Mouse (Mus musculus) right cerebral cortex, postnatal 14 days (tissue): Measurements from ENCODE around the gene Lrrc15.
A peak's percentile ranks its signal among the peaks of the same experiment; 100 is the strongest.

Experiments
- DNase-seq: peaks from one replicate; pipeline ENCODE4 v3.0.0; 2022

Lrrc15 gene

DNA sequence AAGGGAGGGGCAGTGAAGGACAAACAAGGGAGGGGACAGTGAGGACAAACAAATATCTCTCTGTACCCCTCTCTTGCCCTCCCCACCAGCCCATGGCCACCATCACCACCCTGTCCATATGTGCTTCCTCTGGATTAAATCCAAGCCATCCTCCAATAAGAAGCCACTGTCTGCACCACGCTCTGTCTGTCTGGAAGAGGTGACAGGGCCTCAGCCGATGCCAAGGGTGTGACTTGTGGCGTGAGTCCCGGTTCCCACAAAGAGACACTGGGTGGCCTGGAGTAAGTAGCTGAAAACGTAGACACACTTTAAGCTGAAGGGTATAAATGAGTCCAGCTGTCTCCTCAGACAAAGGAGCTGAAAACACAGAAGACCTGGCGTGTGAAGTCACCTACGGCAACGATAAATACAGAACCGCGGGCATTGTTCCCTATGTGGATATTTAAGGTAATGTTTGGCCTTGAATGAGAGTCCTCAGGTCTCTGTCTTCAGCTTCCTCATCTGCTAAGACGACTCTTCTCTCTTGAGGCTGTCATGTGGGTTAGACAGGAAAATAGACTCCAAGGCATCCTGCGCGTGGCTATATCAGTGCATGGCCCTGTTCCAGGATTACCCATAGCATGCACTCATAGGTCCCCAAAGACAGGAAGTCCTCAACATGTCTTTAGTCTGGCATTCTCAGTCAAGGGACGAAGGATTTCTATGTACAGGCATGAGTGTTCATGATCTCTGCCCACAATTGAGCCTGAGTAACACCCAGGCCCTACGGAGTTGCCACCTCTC is 7.3 kb downstream of the Lrrc15 start:
- no peak for DNase-seq

DNA sequence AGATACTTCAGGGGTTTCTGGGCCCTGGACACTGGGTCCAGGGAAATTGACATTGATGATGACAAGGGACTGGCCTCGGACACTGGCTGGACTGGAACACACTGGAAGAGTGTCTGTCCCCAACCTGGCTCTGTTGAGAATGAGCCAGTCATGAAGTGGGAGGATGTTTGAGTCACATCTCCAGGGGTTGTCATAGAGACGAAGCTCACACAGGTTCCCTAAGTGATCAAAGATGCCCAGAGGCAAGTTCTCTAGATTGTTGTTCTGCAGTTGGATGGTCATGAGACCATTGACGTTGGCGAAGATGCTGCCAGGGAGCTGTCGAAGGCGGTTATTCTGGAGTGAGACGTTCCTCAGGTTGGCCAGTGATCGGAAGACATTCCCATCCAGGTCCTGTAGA is 10.0 kb downstream of the Lrrc15 start:
- DNase-seq, result no peak

DNA sequence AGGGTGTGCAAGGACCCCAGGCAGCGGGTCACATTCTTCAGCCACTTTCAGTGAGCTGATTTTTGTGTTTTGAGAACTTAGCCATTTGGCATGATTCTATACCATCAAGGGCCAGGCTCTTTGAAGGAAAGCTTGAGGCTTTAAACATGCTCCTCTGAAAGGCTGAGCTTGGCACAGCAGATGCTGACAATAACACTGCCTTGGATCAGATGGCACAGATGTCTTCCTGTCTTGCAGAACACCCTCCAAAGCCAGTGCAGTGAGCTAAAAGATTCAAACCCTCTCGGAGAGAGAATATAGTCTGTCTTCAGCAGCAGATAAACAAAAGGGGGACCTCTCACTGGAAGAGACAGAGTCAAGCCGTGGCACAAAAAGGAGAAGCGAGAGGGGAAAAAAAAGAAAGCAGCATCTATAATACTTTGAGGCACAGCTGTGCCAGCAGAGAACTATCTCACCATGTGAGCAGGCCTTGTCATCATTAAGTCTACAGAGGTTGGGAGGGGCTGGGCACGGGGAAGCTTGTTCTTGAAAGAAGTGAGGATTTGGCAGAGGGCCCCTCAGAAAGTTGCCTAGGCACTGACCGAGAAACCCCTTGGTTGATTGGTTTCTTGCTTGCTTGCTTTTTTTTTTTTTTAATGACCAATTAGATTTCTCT is 11.0 kb downstream of the Lrrc15 start:
- no peak for DNase-seq

DNA sequence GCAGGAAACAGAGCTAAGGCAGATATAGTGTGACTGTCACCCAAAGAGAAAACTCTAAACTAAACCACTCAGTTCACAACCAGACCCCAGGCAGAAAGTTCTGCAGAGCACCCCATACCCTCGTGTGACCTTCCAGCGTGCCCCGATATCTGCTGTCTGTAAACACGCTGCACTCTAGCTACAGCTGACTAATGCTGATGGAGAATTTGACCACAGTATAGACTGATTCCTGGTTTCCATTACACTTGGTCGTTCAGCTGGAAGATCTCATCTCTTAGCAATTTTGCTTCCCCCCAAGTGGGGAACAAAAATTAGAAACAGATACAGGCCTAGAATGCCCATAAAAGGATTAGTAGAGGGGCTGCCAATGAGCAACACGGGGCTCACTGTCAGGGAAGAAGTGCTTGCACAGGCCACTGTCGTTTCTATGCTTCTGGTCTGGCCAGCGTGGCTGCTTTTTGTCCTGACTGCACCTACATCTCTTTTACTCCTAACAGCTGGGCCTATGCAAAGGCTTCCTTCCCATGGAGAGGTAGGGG is 11.8 kb downstream of the Lrrc15 start:
- DNase-seq, result no peak

DNA sequence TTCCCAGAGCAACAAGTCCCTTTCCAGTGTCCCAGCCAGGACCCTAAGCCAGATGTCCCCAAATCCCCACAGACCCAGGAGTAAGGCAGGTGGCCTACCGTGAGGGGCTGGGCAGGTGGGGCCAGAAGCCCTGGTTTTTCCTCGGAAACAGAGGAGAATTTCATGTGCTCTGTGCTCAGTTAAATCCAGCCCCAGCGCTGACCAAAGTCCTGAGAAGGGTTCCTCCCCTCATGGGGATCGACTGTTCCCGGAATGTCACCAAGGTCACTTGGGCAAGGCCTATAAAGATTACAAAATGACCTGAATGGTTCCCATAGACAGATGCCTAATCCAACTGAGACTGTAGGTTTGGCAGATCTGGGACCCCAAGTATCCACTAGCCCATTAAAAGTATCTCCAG is 15.7 kb downstream of the Lrrc15 start, which contains the start of gene Cpn2:
Gene Cpn2, minus strand, starts transcription at position 141 of the 400 bp plus-strand sequence.
- DNase-seq, result no peak

DNA sequence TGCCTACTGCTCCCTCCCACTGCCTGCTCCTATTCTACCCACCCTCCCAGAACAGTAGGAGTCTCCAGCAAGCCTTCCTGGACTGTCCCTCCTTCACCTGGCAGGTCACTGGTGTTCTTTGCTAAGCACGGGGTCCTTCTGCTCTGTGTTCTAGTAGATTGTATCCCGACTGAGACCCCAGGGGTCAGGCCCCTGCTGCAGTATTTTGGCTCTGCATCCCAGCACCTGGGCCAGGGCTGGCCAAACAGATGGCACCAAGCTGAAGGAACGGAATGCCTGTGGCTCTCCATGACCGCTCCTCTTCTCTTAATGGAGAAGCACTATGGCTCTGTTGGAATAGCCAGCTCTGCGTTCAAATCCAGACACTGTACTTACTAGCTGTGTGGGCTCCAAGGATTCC is 16.5 kb downstream of the Lrrc15 start:
- no peak for DNase-seq

DNA sequence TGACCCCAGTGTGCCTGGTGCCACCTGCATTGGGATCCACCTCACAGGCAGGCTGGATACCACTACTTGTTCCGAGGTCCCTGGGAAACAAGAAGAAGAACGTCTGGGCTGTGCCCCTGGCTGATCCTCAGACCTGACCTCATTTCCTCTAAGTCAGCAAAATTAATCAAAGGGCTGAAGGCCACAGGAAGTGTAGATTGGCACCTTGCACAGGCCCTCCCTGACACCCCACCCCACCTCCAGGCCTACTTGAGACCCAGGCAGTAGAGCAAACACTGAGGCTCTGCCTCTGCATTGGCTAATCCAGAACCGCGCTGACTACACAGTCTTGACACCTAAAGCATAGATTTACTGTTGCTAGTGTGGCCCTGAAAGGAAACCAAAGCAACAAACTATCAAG is 17.4 kb downstream of the Lrrc15 start:
- DNase-seq, result no peak

DNA sequence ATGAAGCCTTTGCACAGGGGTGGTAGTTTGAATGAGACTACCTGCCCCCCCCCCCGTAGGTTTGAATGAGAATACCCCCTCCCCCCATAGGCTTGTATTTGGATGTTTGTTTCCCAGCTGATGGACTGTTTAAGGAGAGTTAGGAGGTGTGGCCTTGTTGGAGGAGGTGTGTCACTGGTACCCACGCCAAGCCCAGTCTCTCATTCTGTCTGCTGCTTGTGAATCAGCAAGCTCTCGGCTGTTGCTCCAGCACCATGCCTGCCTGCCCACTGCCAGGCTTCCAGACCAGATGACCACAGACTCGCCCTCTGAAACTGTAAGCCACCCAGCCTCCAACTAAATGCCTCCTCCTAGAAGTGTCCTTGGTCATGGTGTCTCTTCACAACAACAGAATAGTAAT is 19.9 kb downstream of the Lrrc15 start:
- no peak for DNase-seq

DNA sequence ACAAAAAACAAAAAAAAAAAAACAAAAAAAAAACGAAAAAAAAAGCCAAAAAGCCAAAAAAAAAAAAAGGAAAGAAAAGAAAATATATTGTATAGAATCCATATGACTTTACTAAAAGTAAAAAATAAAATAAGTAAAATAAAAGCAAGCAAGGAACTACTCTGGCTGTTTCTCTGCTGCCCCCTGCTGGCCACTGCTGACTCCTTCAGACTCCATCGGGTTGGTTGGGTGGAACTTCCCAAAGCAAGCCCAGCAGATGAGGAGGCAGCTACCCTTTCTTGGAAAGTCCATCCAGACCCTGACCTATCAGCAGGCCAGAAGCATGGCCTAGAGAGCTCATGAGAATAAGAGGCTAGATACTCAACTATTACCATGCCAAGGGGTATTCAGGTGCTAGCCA is 20.4 kb downstream of the Lrrc15 start:
- peak; percentile 82 for DNase-seq

DNA sequence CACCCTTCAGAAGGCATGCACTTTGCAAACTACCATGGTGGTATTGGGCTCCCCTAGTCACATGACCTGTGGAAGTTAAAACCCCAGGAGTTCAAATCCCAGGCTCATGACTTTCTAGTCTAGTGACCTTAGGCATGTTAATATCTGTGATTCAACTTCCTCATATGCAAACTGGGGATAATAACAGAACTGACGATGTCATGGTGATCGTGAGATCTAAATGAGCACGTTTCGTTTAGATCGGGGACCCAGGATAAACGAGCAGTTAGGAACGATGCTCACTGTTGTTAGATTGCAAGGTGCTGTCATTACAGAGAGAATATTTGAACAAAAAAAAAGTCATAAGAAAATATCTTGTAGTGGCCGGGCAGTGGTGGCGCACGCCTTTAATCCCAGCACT is 20.9 kb downstream of the Lrrc15 start:
- DNase-seq, result no peak

DNA sequence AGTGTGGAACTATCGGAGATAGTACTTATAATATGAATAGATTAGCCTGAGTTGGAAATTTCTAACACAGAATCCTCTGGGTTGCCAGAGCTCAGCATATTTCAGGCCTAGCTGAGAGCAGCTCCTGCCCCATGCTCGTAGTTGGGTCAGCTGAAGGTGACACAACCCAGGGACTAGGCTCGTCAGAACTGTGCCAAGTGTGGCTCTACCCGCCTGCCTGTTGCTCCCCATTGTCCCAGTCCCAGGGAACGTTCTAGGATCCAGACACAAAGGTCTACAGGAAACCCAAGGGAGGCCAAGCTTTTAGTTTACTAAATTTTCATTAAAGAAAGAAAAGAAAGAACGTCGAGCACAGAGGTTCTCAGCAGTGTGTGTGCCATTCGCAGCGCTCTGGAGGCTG is 21.7 kb downstream of the Lrrc15 start:
- DNase-seq, result no peak

DNA sequence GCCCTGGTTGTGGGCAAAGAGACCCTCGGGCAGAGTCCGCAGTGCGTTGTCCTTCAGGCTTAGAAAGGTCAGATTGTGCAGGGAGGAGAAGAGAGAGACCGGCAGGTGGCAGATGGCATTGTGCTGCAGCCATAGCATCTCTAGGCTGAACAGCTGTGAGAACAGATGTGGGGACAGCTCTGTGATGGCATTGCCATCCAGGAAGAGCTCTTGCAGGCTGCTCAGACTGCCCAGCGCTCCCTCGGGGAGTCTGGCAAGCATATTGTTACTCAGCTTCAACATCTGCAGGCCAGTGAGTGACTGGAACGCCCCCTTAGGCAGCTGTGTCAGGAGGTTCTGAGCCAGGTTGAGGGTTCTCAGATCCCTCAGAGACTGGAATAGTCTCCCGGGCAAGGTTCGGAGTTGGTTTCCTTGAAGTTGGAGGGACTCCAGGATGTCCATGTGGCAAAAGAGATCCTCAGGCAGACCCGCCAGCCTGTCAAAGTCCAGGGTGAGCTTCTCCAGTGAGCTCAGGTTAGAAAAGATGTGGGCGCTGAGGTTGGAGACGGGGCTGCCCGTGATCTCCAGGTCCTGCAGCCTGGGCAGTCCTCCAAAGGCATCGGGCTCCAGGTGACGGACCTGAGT is 22.9 kb downstream of the Lrrc15 start:
- no peak for DNase-seq

DNA sequence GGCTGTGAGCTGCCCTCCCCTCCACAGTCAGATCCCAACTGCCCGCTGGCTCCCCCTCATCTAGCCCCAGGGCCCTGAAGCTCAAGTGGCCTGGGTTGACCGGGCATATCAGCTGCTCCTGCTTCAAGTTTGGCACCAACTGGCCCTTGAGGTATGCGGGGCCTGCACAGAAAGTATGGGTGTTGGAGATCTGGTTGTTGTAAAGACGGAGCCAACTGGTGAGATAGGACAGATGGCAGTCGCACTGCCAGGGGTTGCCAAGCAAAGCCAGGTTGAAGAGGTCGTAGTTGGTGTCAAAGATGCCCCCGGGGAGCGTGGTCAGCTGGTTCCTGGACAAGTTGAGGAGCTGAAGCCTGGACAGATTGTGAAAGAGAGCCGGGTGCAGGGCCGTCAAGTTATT is 23.6 kb downstream of the Lrrc15 start:
- DNase-seq, result no peak

DNA sequence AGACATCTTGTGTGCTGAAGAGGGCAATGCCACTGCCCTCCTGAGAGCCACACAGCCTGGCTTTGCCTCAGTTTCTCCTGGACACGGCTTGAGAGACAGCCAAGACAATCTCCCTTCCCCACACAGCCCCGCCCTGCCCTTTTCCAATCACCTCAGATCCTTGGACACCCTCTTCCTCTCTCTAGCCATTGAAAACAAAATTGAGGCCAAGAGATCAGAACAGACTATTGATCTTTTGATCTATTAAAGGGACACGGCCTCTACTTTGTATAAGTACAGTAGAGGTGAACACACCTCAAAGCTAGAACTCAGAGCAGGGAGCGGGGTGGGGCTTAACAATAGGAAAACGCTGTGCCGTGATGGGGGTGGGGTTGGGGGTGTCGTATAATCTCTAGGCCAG is 24.6 kb downstream of the Lrrc15 start:
- DNase-seq, result no peak

DNA sequence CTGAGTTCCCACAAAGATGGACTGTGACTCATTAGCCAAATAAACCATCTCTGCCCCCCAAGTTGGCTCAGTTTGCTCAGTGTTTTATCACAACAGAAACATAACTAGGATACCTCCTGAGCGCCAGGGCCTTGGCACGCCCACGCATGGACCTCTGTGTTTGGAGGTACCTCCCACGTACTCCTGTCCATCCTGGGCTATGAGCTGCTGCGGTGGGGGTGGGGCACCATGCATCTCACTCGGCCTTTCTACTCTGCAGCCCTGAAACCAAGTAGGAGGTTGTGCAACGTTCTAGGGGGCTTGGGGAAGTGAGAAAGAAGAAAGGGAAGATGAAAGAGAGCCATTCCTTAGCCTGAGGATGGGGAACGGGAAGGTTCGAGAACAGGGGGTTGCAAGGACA is 25.3 kb downstream of the Lrrc15 start:
- DNase-seq, result no peak

DNA sequence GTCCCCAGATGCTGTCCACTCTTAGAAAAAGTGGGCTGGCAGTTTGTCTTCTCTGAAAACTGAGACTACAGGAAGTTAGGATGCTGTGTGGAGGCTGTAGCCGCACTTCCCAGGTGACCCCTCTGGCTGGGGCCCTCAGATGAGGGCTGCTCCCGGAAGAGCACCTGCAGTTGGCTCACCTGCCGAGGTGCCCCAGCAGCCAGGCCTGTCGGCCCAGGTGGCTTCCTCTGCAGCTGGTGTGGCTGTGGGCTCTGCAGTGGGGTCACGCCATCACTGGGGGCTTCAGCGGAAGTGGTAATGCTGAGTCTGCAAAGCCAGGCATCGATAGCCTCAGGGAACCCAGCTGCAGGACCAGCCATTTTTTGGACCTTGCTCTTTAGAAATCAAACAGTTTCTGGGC is 28.0 kb downstream of the Lrrc15 start:
- DNase-seq, result no peak

DNA sequence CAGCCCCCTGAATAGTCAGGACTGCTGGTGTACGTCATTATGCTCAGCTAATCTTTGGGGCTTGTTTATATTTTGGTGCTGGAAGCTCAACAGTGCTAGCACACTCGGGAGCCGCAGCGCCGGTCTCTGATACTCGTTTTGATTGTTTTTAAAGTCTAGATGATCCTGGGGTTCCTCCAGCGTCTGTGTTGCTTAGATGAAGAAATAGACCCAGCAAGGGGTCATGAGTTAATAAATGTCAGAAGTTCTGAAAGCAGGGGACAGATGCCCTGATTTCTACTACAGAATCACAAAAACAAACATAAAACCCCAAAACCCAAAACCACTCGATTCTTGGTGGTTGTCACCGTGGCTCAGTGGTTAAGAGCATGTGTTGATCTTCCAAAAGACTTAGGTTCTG is 29.2 kb downstream of the Lrrc15 start:
- no peak for DNase-seq

DNA sequence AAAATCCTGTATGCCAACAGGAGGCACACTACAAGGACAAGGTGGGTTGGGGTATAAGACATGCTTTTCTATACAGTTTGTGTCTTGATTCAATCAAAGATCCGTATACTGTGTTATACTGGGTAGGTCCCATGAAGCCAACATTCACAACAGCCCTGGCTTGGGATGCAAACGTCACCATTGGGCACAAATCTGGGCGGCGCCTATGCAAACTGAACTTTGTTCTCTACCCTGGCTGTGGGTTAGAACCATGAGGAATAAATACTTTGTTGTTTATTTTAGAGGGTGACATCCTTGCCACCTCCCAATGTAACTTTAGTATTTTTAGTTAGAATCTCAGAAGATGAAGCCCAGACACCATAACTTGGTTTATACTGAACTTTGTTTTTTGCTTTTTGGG is 29.7 kb downstream of the Lrrc15 start:
- DNase-seq, result no peak

DNA sequence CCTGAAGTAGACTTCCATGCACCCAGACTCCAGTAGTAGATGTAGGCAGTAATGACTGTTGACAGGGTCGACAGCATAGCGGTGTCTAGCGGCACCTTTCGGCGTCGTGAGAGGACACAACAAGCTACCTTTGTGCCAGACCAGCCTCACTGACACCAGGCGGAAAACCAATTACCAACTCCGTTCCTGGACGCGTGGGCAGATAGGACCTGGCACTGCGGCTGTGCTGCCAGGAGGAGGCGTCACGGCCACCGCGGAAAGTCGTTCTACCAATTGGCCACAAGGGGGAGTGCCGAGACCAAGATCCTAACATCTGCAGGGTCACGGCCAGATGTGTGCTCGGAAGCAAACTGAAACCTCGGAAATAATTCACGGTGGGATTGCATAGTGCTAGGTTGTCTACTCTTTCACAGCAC is 31.0 kb downstream of the Lrrc15 start:
- peak; percentile 65 for DNase-seq

DNA sequence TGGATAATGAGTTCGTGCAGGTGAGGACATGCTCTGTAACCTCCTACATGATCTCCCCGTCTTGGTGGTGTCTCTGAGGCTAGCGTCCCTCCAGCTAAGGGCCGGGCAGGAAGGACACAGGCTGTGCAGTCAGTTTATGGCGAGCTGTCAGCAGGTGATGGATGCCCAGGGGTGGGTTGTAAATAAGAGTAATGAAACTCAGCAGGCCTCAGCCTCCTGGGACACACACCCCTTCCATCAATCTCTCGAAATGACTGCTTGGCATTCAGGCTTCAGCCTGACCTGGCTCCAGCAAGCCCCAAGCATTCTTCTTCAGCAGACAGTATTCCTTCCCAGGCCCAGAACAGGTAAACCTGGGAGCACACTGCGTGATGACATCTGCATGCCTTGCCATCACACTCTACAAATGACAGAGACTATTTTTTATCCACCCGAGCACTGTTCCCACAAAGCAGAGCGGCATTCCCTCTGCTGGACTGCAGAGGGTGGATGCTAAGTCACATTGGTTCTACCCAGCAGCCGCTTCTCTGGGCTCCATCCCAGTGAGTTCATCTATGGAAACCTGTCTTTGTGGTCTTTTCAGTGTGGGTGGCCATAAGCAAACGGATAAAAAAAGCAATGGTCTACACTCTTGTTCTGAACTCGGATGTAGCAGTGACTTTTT is 38.9 kb downstream of the Lrrc15 start:
- DNase-seq, result no peak

DNA sequence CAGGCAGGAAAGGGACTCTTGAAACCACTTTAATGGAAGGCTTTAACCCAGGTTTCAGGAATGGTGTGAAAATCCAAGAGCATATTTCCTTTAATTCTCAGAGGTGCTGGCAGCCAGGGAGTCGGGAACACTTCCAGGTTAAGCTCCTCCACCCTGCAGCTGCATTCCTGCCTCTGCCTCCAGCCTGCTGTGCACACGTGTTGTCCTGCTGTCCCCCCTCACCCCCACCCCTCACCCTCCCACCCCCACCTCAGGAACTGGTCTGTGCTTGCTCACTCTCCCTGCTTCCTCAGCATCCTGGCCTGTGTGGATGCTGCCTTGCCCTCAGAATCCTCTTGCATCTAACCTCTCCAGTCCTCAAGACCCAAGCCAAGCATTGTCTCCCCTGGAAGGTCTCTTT is 41.4 kb downstream of the Lrrc15 start:
- DNase-seq, result no peak

DNA sequence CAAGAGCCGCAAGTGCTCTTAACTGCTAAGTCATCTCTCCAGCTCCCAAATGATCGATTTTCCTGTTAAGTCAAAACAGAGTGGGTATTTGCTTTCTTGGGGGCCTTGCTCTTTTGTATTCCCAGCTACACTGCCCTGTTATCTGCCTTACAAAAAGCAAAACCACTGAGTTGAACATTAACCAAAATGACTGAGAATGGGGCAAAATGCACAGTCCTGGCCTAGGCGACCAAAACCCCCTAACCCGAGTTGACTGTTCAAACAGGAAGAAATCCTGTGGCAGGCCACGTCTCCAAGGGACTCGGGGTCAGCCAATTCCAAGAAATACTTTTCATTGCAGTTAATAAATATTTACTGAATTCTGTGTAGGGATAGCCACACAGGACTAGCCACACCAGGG is 44.3 kb downstream of the Lrrc15 start:
- no peak for DNase-seq

DNA sequence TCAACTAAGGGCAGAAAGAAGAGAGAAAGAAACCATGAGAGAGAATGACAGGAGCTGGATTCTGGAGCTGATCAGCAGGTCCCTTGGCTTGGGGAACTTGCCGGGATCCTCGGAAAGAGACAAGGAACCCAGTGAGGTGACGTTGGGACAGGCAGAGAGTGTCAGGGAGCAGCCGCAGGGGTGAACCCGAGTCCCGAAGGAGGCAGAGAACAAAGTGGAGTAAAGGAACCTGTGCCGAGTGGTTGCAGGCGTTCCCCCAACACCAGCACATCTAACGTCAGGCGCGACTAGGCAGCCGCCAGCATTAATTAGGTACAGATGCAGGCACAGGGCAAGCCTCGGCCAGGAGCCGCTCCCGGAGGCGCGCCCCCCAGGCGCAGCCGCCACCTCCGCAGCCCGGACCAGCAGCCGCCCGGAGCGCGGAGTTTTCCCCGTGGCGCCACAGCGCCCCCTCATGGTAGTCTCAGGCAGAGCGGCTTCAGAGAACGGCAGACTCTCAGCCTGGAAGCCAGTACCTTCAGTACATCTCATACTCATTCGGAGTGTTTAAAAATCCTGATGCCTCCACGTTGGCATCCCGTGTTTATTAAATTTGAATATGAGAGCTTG is 46.9 kb downstream of the Lrrc15 start:
- peak; percentile 87 for DNase-seq
